Mouse (Mus musculus): ENCODE data around the gene Osbpl2. TPM values are rescaled to one million over a fixed set of nuclear protein-coding genes. Genes with fewer than 3 reads are reported as not detected.

Gene Osbpl2
- polyA plus RNA-seq, 1 experiment, result 14.2 TPM

DNA sequence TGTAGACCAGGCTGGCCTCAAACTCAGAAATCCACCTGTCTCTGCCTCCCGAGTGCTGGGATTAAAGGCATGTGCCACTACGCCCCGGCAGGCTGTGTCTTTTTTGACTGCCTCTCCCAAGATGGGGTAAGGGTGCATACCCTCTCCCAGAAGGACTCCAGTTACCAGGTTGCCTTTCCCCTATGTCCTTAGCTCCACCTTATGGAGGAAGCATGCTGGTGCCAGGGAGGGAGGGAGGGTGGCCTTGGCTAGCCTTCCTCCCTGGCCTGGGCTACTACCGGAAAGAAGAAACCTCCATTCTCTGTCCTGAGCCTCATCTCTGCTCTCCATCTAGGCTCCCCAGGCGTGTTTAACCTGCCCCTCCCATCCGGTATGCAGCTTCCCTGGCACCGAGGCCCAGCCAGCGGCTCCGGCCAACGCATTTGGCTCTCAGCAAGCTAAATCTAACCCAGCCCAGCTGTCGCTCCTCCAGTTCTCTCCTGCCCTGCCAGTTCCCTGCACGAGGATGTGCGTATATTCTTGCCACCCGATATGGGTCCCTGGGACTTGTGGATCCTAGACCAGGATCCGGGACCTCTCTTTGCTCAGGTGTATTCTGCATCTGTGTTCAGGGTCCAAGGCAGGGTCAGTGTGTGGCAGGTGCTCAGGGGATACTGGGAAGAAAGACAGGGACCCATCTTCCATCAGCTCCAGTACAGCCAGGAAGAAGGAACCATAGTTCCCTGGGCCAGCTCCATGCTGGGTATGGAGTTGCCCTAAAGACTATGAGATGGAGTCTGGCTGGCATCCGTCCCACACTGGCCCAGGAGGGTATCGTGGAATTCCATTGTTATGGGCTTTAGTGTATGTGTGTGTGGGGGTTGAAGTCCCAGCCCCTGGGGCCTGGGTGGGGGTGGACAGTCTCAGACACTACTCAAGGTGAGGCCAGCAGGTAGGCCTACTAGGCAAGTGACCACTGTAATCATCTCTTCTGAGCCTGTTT is 4.9 kb upstream of the Osbpl2 start:
- WGBS, result 85% methylated on average over 17 of the region's 17 CpGs
- no peak overlapping the region for H3K27ac ChIP-seq (ENCODE audit: control insufficient read depth, insufficient read depth, low read depth, low read length, poor library complexity)
- peaks cover 4% of the 10 kb centered on the region; the same call in 1 of the 2 replicates for H3K4me1 ChIP-seq (ENCODE audit: control insufficient read depth, insufficient read depth, low read length)
- TF ChIP-seq POLR2A (IDR thresholded peaks at IDR 0.05; ENCODE audit: borderline replicate concordance, control insufficient read depth, low read depth, low read length), result no peak
- no peak for TF ChIP-seq CTCF (IDR thresholded peaks at IDR 0.05; ENCODE audit: control insufficient read depth, insufficient read depth, low read length)
- H3K4me3 ChIP-seq (replicated peaks; ENCODE audit: control insufficient read depth, low read depth, low read length), result no peak overlapping the region

- WGBS, result 34% methylated on average over 6 of the region's 6 CpGs
- TF ChIP-seq CTCF (IDR thresholded peaks at IDR 0.05; ENCODE audit: control insufficient read depth, insufficient read depth, low read length), result no peak
- TF ChIP-seq POLR2A (IDR thresholded peaks at IDR 0.05; ENCODE audit: borderline replicate concordance, control insufficient read depth, low read depth, low read length), result no peak
- H3K4me3 ChIP-seq (replicated peaks; ENCODE audit: control insufficient read depth, low read depth, low read length), result no peak overlapping the region
- H3K27ac ChIP-seq (ENCODE audit: control insufficient read depth, insufficient read depth, low read depth, low read length, poor library complexity), result no peak overlapping the region
- peaks cover 4% of the 10 kb centered on the region; the same call in 1 of the 2 replicates for H3K4me1 ChIP-seq (ENCODE audit: control insufficient read depth, insufficient read depth, low read length)
Observed at GRCm38 (mm10) chr2:180115279-180115678, 3.8 kb upstream of the Osbpl2 start.

GRCm38 (mm10) chr2:180116081-180116493 is 3.0 kb upstream of the Osbpl2 start:
- TF ChIP-seq POLR2A (IDR thresholded peaks at IDR 0.05; ENCODE audit: borderline replicate concordance, control insufficient read depth, low read depth, low read length), result no peak
- no peak for TF ChIP-seq CTCF (IDR thresholded peaks at IDR 0.05; ENCODE audit: control insufficient read depth, insufficient read depth, low read length)
- Histone ChIP-seq H3K27ac (ENCODE audit: control insufficient read depth, insufficient read depth, low read depth, low read length, poor library complexity) (no peak overlapping the region), H3K4me3 (replicated peaks; ENCODE audit: control insufficient read depth, low read depth, low read length) (no peak overlapping the region), H3K4me1 (ENCODE audit: control insufficient read depth, insufficient read depth, low read length) (peaks cover 4% of the 10 kb centered on the region; the same call in 1 of the 2 replicates)
- 26% methylated on average over 10 of the region's 10 CpGs for WGBS

DNA sequence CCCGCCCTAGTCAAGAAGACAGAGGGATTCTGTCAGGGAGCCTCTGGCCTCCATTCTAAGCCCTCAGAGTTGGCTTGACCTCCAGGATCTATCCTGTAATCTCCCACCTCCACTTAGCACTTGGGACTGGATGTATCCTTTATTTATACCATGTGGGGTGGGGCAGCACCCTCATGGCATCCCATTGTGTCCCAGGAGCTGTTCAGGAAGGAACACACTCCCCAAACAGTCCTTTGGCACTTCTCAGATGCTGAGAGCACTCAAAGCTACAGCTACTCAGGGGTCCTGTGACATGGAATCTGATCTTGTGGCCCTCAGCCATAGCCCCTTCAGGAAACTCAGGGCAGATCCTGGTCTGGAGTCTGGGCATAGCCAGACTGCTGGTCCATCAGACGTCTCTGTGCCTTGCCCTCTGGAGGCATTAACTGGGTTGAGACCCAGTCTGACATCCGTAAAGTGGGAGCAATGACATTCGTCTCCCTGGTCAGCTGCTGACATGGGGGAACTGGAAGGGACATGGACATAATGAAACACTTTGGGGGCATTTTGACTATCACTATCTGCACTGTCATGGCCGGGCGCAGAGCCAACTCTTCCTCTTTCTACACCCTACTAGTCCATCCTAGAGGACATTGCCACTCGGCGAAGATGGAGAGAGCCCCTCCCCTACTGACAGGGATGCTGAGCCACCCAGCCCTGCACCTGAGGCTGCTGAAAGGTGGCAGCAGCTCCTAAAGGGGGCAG is 2.2 kb upstream of the Osbpl2 start:
- Histone ChIP-seq H3K4me3 (replicated peaks; ENCODE audit: control insufficient read depth, low read depth, low read length) (no peak overlapping the region), H3K4me1 (ENCODE audit: control insufficient read depth, insufficient read depth, low read length) (peaks cover 4% of the 10 kb centered on the region; the same call in 1 of the 2 replicates), H3K27ac (ENCODE audit: control insufficient read depth, insufficient read depth, low read depth, low read length, poor library complexity) (no peak overlapping the region)
- TF ChIP-seq CTCF (IDR thresholded peaks at IDR 0.05; ENCODE audit: control insufficient read depth, insufficient read depth, low read length) (no peak), POLR2A (IDR thresholded peaks at IDR 0.05; ENCODE audit: borderline replicate concordance, control insufficient read depth, low read depth, low read length) (no peak)
- WGBS, result 54% methylated on average over 8 of the region's 8 CpGs

DNA sequence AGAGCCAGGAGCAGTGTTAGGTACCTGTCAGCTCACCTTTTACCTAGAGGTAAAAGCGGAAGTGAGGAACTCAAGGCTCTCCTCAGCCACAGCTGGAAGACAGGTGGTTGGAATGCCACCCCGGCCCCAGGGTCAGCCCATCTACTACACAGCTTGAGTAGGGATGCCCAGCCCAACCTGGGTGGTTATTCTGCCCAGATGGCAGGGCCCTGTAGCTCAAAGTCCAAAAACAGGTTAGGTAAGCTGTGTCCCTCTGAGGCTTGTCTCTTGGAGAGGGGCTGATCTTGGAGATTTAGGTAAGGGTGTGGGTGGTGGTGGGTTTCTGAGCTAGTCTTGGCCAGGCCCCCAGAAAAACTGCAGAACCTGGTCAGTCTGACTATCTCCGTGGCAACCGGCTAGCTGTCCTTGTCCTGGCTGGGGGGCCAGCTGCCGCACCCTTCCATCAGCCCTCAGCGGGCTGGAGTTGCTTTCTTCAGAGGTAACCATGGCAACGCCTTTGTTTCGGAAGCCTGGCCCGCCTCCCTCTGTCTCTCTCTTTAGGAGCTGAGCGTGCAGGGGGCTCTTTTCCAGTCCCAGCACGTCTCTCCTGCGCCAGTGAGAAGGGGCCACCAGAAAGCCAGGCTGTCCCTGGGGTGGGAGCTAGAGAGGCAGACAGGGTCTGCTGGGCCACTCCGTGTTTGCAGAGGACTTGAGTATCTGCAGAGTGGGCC is 1.5 kb upstream of the Osbpl2 start:
- TF ChIP-seq POLR2A (IDR thresholded peaks at IDR 0.05; ENCODE audit: borderline replicate concordance, control insufficient read depth, low read depth, low read length), result no peak
- no peak for TF ChIP-seq CTCF (IDR thresholded peaks at IDR 0.05; ENCODE audit: control insufficient read depth, insufficient read depth, low read length)
- H3K27ac ChIP-seq (ENCODE audit: control insufficient read depth, insufficient read depth, low read depth, low read length, poor library complexity), result peak overlapping the region; percentile 70; the same call in 1 of the 2 replicates
- WGBS, result 22% methylated on average over 13 of the region's 13 CpGs
- H3K4me3 ChIP-seq (replicated peaks; ENCODE audit: control insufficient read depth, low read depth, low read length), result no peak overlapping the region
- H3K4me1 ChIP-seq (ENCODE audit: control insufficient read depth, insufficient read depth, low read length), result peaks cover 4% of the 10 kb centered on the region; the same call in 1 of the 2 replicates

DNA sequence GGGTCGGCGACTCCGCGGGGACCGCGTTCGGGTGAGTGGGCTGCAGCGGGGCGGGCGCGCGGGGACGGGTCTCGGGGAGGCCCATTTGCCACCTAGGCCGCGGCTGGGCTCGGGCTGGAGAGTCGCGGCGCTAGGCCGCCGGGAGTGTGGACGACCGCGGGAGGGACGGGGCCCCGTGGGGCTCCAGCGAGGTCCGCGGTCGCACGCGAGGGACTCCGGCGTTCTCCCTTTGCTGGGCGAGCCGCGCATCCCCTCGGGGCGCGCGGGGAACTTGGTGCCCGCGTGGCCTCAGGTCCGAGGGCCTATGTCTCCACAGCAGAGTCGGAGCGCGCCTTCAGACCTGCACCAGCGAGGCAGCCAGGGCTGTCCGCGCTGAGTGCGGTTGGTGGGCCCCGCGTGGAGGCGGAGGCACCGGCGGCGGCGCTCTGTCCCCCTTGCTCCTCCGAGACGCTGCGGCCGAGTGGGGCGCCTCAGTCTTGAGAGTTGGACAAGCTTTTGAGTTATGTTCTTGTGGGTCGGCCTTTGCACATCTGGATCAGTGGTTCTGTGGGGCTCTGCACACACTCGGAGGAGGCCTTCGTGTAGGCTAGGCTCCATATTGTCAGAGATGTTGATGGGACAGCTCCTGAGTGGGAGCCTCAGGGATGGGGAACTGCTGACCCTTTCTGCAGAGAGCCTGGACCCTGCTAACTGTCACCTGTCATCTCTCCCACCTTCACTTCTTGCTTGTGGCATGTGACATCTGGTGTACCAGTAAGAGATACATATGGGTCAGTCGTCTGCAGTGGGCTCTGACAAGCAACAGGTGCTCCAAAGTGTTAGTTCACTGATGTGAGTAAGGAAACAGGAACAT is 559 bp downstream of the Osbpl2 start:
- Histone ChIP-seq H3K4me3 (replicated peaks; ENCODE audit: control insufficient read depth, low read depth, low read length) (peak overlapping the region; percentile 63), H3K4me1 (ENCODE audit: control insufficient read depth, insufficient read depth, low read length) (peaks cover 4% of the 10 kb centered on the region; the same call in 1 of the 2 replicates), H3K27ac (ENCODE audit: control insufficient read depth, insufficient read depth, low read depth, low read length, poor library complexity) (peak overlapping the region; percentile 90)
- no peak for TF ChIP-seq POLR2A (IDR thresholded peaks at IDR 0.05; ENCODE audit: borderline replicate concordance, control insufficient read depth, low read depth, low read length)
- TF ChIP-seq CTCF (IDR thresholded peaks at IDR 0.05; ENCODE audit: control insufficient read depth, insufficient read depth, low read length), result no peak
- WGBS, result under 1% methylated on average over 68 of the region's 68 CpGs

DNA sequence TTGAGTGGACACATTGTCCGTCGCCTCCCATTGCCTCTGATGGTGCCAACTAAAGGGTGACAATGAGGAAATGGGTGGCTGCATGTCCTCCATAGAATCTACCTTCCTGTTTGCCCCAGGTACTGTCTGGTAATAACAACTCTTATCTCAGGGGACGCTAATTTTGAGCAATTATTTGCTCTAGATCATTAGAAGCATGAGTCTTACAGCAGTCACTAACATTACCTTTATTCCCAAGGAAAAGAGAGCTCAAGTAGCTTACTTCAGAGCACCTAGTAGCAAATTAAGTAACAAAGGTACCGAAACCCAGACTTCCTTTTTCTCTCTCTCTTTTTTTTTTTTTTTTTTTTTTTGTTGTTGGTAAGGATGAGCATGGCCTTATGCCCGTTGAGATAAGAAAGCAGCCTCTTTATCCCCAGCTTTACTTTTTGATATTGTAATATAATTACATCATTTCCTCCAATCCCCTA is 1.2 kb downstream of the Osbpl2 start:
- TF ChIP-seq POLR2A (IDR thresholded peaks at IDR 0.05; ENCODE audit: borderline replicate concordance, control insufficient read depth, low read depth, low read length), result no peak
- TF ChIP-seq CTCF (IDR thresholded peaks at IDR 0.05; ENCODE audit: control insufficient read depth, insufficient read depth, low read length), result no peak
- 3% methylated on average over 5 of the region's 5 CpGs for WGBS
- Histone ChIP-seq H3K4me1 (ENCODE audit: control insufficient read depth, insufficient read depth, low read length) (peaks cover 4% of the 10 kb centered on the region; the same call in 1 of the 2 replicates), H3K27ac (ENCODE audit: control insufficient read depth, insufficient read depth, low read depth, low read length, poor library complexity) (peak overlapping the region; percentile 90; the same call in 1 of the 2 replicates), H3K4me3 (replicated peaks; ENCODE audit: control insufficient read depth, low read depth, low read length) (peak overlapping the region; percentile 63)

All from bone marrow, adult 2 months (tissue).